Mouse (Mus musculus) MEL (cell line): ENCODE data around the gene Tmcc3. TPM values are rescaled to one million over a fixed set of nuclear protein-coding genes. Genes with fewer than 3 reads are reported as not detected.

Source experiments
- DNase-seq: peaks from one replicate; pipeline ENCODE4 v3.0.0; 2011; ENCODE audit warnings: low read depth, low spot score
- H3K27ac ChIP-seq: 2 replicates; pipeline ENCODE4 v1.5.1; 2012; ENCODE audit warnings: low read depth, mild to moderate bottlenecking, control low read depth, low read length, moderate library complexity; ENCODE audit not compliant: control insufficient read depth
- H3K27me3 ChIP-seq, 2 experiments: fragments of 150-350 bp in 1 of 2; sonication (generic) in 1 of 2; 2 replicates each; pipeline ENCODE4 v1.6.1; 2012; ENCODE audit warnings: low read length in 2 of 2, mild to moderate bottlenecking in 2 of 2, improper control_type of control experiment in 1 of 2, moderate library complexity in 1 of 2; ENCODE audit not compliant: insufficient read depth in 2 of 2, control insufficient read depth in 1 of 2
- H3K36me3 ChIP-seq, 2 experiments: 2 replicates each; pipeline ENCODE4 v1.6.1; 2012 to 2014; ENCODE audit warnings: low read length in 2 of 2, improper control_type of control experiment in 1 of 2, inconsistent platforms in 1 of 2, mild to moderate bottlenecking in 1 of 2; ENCODE audit not compliant: insufficient read depth in 2 of 2, control insufficient read depth in 1 of 2
- H3K4me1 ChIP-seq, 2 experiments: fragments of 150-350 bp in 1 of 2; sonication (generic) in 1 of 2; 2 replicates each; pipeline ENCODE4 v1.6.1; 2012; ENCODE audit warnings: low read length in 2 of 2, improper control_type of control experiment in 1 of 2, mild to moderate bottlenecking in 1 of 2; ENCODE audit not compliant: insufficient read depth in 2 of 2, control insufficient read depth in 1 of 2
- H3K4me3 ChIP-seq, 2 experiments: fragments of 150-350 bp in 1 of 2; sonication (generic) in 1 of 2; 2 replicates each; pipeline ENCODE4 v1.5.1; 2012; ENCODE audit warnings: low read depth in 2 of 2, low read length in 2 of 2, mild to moderate bottlenecking in 2 of 2, moderate library complexity in 2 of 2, control low read depth in 1 of 2, improper control_type of control experiment in 1 of 2; ENCODE audit not compliant: control insufficient read depth in 1 of 2, insufficient read depth in 1 of 2
- H3K79me2 ChIP-seq: 2 replicates; pipeline ENCODE4 v1.6.1; 2012; ENCODE audit warnings: mild to moderate bottlenecking, low read length, moderate library complexity; ENCODE audit not compliant: control insufficient read depth, poor library complexity, insufficient read depth
- H3K9ac ChIP-seq: 2 replicates; pipeline ENCODE4 v1.6.1; 2012; ENCODE audit warnings: low read depth, mild to moderate bottlenecking, control low read depth, low read length, moderate library complexity; ENCODE audit not compliant: control insufficient read depth, poor library complexity, severe bottlenecking
- H3K9me3 ChIP-seq: fragments of 150-350 bp; sonication (generic); replicated peaks from 2 replicates; pipeline ENCODE4 v1.6.1; 2012; ENCODE audit warnings: mild to moderate bottlenecking, low read length, improper control_type of control experiment, moderate library complexity; ENCODE audit not compliant: insufficient read depth
- EP300 ChIP-seq, 2 experiments: IDR thresholded peaks; 2 replicates each; pipeline ENCODE4 v1.6.1; 2011; ENCODE audit warnings: improper control_type of control experiment in 2 of 2, low read length in 2 of 2, low read depth in 1 of 2, mild to moderate bottlenecking in 1 of 2
- GABPA ChIP-seq: IDR thresholded peaks from 2 replicates; pipeline ENCODE4 v1.6.1; 2012; ENCODE audit warnings: low read depth, mild to moderate bottlenecking, inconsistent platforms, low read length, improper control_type of control experiment, moderate library complexity
- GATA1 ChIP-seq: IDR thresholded peaks from 2 replicates; pipeline ENCODE4 v1.6.1; 2011; ENCODE audit warnings: low read depth, low read length, improper control_type of control experiment
- JUND ChIP-seq: IDR thresholded peaks from 2 replicates; pipeline ENCODE4 v1.6.1; 2011; ENCODE audit warnings: low read depth, mild to moderate bottlenecking, improper control_type of control experiment, low read length
- MAFK ChIP-seq: IDR thresholded peaks from 2 replicates; pipeline ENCODE4 v1.6.1; 2011; ENCODE audit warnings: low read depth, mild to moderate bottlenecking, low read length, improper control_type of control experiment, borderline replicate concordance
- MAX ChIP-seq: IDR thresholded peaks from 2 replicates; pipeline ENCODE4 v1.6.1; 2011; ENCODE audit warnings: low read length, improper control_type of control experiment
- MAZ ChIP-seq: IDR thresholded peaks from 2 replicates; pipeline ENCODE4 v1.6.1; 2012; ENCODE audit warnings: low read depth, mild to moderate bottlenecking, inconsistent platforms, low read length, improper control_type of control experiment
- NELFE ChIP-seq: IDR thresholded peaks from 2 replicates; pipeline ENCODE4 v1.6.1; 2011; ENCODE audit warnings: low read depth, low read length, improper control_type of control experiment
- RAD21 ChIP-seq: IDR thresholded peaks from 2 replicates; pipeline ENCODE4 v1.6.1; 2011; ENCODE audit warnings: mild to moderate bottlenecking, low read depth, low read length, improper control_type of control experiment
- SIN3A ChIP-seq: IDR thresholded peaks from 2 replicates; pipeline ENCODE4 v1.6.1; 2012; ENCODE audit warnings: low read length, improper control_type of control experiment, inconsistent platforms
- SMC3 ChIP-seq: IDR thresholded peaks from 2 replicates; pipeline ENCODE4 v1.6.1; 2011; ENCODE audit warnings: low read depth, low read length, improper control_type of control experiment
- TAL1 ChIP-seq: IDR thresholded peaks from 2 replicates; pipeline ENCODE4 v1.6.1; 2012; ENCODE audit warnings: mild to moderate bottlenecking, inconsistent platforms, low read length, moderate library complexity, mixed read lengths
- TCF12 ChIP-seq: IDR thresholded peaks from 2 replicates; pipeline ENCODE4 v1.6.1; 2014; ENCODE audit warnings: low read depth, mild to moderate bottlenecking, inconsistent platforms, low read length, improper control_type of control experiment, moderate library complexity
- UBTF ChIP-seq: IDR thresholded peaks from 2 replicates; pipeline ENCODE4 v1.6.1; 2012; ENCODE audit warnings: low read depth, mild to moderate bottlenecking, inconsistent platforms, low read length, improper control_type of control experiment, moderate library complexity, borderline replicate concordance; ENCODE audit not compliant: insufficient read depth
- USF2 ChIP-seq, 2 experiments: IDR thresholded peaks; 2 replicates each; pipeline ENCODE4 v1.6.1; 2011 to 2012; ENCODE audit warnings: improper control_type of control experiment in 2 of 2, low read length in 2 of 2, borderline replicate concordance in 1 of 2, inconsistent platforms in 1 of 2, low read depth in 1 of 2, mild to moderate bottlenecking in 1 of 2; ENCODE audit not compliant: insufficient read depth in 1 of 2
- ZKSCAN1 ChIP-seq: IDR thresholded peaks from 2 replicates; pipeline ENCODE4 v1.6.1; 2012; ENCODE audit warnings: low read depth, mild to moderate bottlenecking, inconsistent platforms, low read length, improper control_type of control experiment, moderate library complexity
- ZMIZ1 ChIP-seq: IDR thresholded peaks from 2 replicates; pipeline ENCODE4 v1.6.1; 2012; ENCODE audit warnings: low read depth, mild to moderate bottlenecking, inconsistent platforms, low read length, improper control_type of control experiment, moderate library complexity
- polyA plus RNA-seq, 2 experiments: library from polyadenylated mRNA; stranded (reverse) in 1 of 2; unstranded in 1 of 2; fragments of >175 nt in 1 of 2; fragments of >200 nt in 1 of 2; gene quantifications; 2 replicates each; pipeline versions ENCODE4 v1.2.1 to v1.2.4; 2012; ENCODE audit warnings: low replicate concordance in 2 of 2, low read depth in 1 of 2; ENCODE audit not compliant: insufficient read length in 2 of 2, insufficient read depth in 1 of 2, missing spikeins in 1 of 2
- total RNA-seq: library from RNA; depleted of rRNA; stranded (reverse); fragments of 300-350 nt; gene quantifications from 2 replicates; pipeline ENCODE4 v1.2.3, GENCODE M21; 2012

The Tmcc3 gene
- total and polyA plus RNA-seq, 3 experiments = 1.3 to 2.6 TPM; not detected in 1

DNA sequence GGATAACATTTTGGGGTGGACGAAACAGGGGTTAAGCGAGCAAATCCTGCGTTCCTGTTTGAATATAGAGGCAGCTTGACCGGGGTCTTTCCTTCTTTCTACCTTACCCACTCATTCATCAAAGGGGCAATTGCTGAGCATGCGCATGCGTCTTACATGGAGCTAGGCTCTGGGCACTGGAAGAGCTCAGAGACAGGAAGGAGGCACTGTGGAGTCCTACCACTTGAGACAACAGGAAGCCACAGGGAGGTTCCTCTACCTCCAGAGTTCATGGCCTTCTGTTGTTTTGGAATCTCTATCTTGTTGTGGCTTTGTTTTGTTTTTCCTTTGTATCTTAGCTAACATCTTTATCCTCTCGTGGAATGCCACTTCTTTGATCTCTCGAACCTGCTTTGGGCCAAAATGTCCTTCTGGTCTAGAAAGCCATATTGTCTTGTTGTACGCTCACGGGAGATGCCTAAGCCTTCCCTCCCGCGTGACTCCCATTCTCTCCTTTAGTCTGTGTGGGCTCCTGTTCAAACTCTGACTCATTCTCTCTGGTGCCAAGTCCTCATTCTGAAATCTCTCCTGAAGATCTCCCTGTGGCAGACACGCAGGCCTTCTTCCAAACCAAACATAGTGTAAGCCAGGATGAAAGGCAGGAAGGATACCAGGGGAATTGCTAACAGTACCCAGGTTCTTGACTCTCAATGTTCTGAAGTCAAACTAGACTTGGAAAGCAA, 168.8 kb downstream of the Tmcc3 start:
- no peak overlapping the region for H3K9ac ChIP-seq
- no peak overlapping the region for H3K27ac ChIP-seq
- peaks cover 2 to 4% of the 10 kb centered on the region in 2 experiments for H3K27me3 ChIP-seq
- no peaks in the 10 kb centered on the region for H3K9me3 ChIP-seq
- no peak for TF ChIP-seq MAX
- TF ChIP-seq MAFK = no peak
- no peak for TF ChIP-seq UBTF
- no peak for TF ChIP-seq JUND
- no peak for TF ChIP-seq NELFE
- TF ChIP-seq TAL1 = no peak
- no peak for TF ChIP-seq SIN3A
- TF ChIP-seq ZMIZ1 = no peak
- TF ChIP-seq USF2 (IDR thresholded peaks at IDR 0.05; ENCODE audit: borderline replicate concordance in 1 of 2, insufficient read depth in 1 of 2, low read depth in 1 of 2, low read length in 2 of 2) = no peak
- no peak for TF ChIP-seq MAZ
- no peak for TF ChIP-seq RAD21
- TF ChIP-seq GATA1 = no peak
- no peak for TF ChIP-seq EP300 (IDR thresholded peaks at IDR 0.05; ENCODE audit: low read depth in 1 of 2, low read length in 2 of 2)
- TF ChIP-seq, all 39 proteins: peak for 0
- Histone ChIP-seq H3K4me3 (no peak overlapping the region), H3K79me2 (no peaks in the 10 kb centered on the region), H3K4me1 (0 out of 4 replicates have a peak, but pooled peaks cover 0 to 2% of the 10 kb centered on the region in 2 experiments), H3K36me3 (no peaks in the 10 kb centered on the region)
- peak; percentile 12 for DNase-seq

DNA sequence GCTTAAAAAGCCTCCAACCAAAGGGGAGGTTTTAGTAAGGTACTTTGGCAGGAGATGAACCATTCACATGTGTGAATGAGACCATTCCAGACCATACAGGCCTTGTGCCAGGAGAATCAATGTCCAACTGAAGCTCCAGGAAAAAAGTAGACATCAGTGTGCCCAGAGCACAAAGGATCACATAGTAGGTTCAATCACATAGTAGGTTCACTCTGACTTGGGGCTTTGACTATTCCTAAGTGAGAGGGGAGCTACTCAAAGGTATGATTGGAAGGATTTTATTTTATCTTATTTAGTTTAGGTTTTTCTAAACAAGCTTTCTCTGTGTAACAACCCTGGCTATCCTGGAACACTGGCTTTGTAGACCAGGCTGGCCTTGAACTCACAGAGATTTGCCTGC, 169.9 kb downstream of the Tmcc3 start:
- no peak overlapping the region for H3K27ac ChIP-seq
- TF ChIP-seq TCF12 (no peak), GABPA (no peak), SMC3 (no peak), ZKSCAN1 (peak; percentile 65)
- H3K4me1 ChIP-seq = 0 out of 4 replicates have a peak, but pooled peaks cover 0 to 2% of the 10 kb centered on the region in 2 experiments
- peaks cover 2 to 9% of the 10 kb centered on the region in 2 experiments for H3K27me3 ChIP-seq
- no peaks in the 10 kb centered on the region for H3K36me3 ChIP-seq
- H3K4me3 ChIP-seq = no peak overlapping the region
- no peaks in the 10 kb centered on the region for H3K79me2 ChIP-seq
- H3K9ac ChIP-seq = no peak overlapping the region
- no peak for DNase-seq
- H3K9me3 ChIP-seq = no peaks in the 10 kb centered on the region
